Mouse (Mus musculus) midbrain, embryonic 12.5 days (tissue): Measurements from ENCODE around the gene Kank1. TPM values are rescaled to one million over a fixed set of nuclear protein-coding genes. Genes with fewer than 3 reads are reported as not detected.

Experiments used
- ATAC-seq: fragments of 200-750 bp; cut with Nextera tagmentation; 2 replicates; pipeline ENCODE4 v1.8.0; 2017; ENCODE audit warnings: low read depth, moderate TSS enrichment, moderate library complexity; ENCODE audit not compliant: low FRiP score
- H3K27ac ChIP-seq: fragments of 300-500 bp; sonication (generic); replicated peaks from 2 replicates; pipeline ENCODE4 v1.5.1; 2016; ENCODE audit warnings: mild to moderate bottlenecking
- H3K27me3 ChIP-seq: fragments of 300-500 bp; sonication (generic); 2 replicates; pipeline ENCODE4 v1.6.1; 2016; ENCODE audit warnings: mild to moderate bottlenecking
- H3K36me3 ChIP-seq: fragments of 300-500 bp; sonication (generic); 2 replicates; pipeline ENCODE4 v1.6.1; 2016
- H3K4me1 ChIP-seq: fragments of 300-500 bp; sonication (generic); 2 replicates; pipeline ENCODE4 v1.6.1; 2016
- H3K4me2 ChIP-seq: fragments of 300-500 bp; sonication (generic); replicated peaks from 2 replicates; pipeline ENCODE4 v1.6.1; 2016; ENCODE audit warnings: mild to moderate bottlenecking, moderate library complexity
- H3K4me3 ChIP-seq: fragments of 300-500 bp; sonication (generic); 2 replicates; pipeline ENCODE4 v1.5.1; 2016; ENCODE audit warnings: mild to moderate bottlenecking
- H3K9ac ChIP-seq: fragments of 300-500 bp; sonication (generic); replicated peaks from 2 replicates; pipeline ENCODE4 v1.6.1; 2016; ENCODE audit warnings: mild to moderate bottlenecking, moderate library complexity
- H3K9me3 ChIP-seq: fragments of 300-500 bp; sonication (generic); 2 replicates; pipeline ENCODE4 v1.6.1; 2016; ENCODE audit warnings: mild to moderate bottlenecking
- WGBS: fragments of 180-500 bp; shearing (Covaris S2); methylation state at CpG from one replicate; pipeline ENCODE4 v1.1.7; 2016; 5-methylcytosine and 5-hydroxymethylcytosine counted together
- polyA plus RNA-seq: library from polyadenylated mRNA; unstranded; fragments of >200 nt; fragmentation: Nextera tagmentation; extraction: Ambion mirVana; gene quantifications from 2 replicates; pipeline ENCODE4 v1.2.1, GENCODE M21; 2016

Kank1 gene
- polyA plus RNA-seq, 1 experiment from 2014 or later: 14.4 TPM

GRCm38 (mm10) chr19:25230058-25230974 lies 6.5 kb upstream of the Kank1 start:
- no peak overlapping the region for H3K27ac ChIP-seq
- no peak overlapping the region for H3K4me3 ChIP-seq
- H3K36me3 ChIP-seq: no peaks in the 10 kb centered on the region
- 84% methylated on average over 4 of the region's 4 CpGs for WGBS
- H3K27me3 ChIP-seq: peaks cover 4% of the 10 kb centered on the region
- no peak overlapping the region for H3K4me2 ChIP-seq
- H3K9me3 ChIP-seq: no peaks in the 10 kb centered on the region
- no peaks in the 10 kb centered on the region for H3K4me1 ChIP-seq
- ATAC-seq: no peak
- no peak overlapping the region for H3K9ac ChIP-seq

GRCm38 (mm10) chr19:25230975-25231334 lies 5.8 kb upstream of the Kank1 start:
- Histone ChIP-seq H3K4me3 (no peak overlapping the region), H3K36me3 (no peaks in the 10 kb centered on the region), H3K4me1 (no peaks in the 10 kb centered on the region), H3K4me2 (no peak overlapping the region), H3K27me3 (peaks cover 9% of the 10 kb centered on the region), H3K9me3 (no peaks in the 10 kb centered on the region), H3K9ac (no peak overlapping the region), H3K27ac (no peak overlapping the region)
- no peak for ATAC-seq
- WGBS: 56% methylated on average over 4 of the region's 4 CpGs

DNA sequence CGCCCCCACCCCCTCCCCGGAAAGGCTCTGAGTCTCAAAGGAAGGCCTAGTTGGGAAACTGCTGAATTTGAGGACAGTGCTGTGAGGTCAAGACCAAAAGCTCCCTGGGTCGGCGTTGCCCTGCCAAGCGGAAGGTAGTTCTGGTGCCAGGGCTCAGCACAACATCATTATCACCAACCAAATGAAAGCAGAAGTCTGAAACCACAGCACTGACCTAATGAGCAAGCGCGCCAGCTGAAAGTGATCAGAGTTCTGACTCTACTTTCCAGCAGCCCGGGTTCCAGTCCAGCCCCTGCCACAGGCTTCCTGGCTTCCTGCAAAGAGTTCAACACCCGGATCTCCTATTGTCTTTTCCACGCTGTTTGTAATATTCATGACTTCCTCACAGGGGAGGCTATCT lies 4.7 kb upstream of the Kank1 start:
- Histone ChIP-seq H3K4me2 (no peak overlapping the region), H3K9ac (no peak overlapping the region), H3K4me1 (no peaks in the 10 kb centered on the region), H3K27me3 (peaks cover 15% of the 10 kb centered on the region), H3K4me3 (no peak overlapping the region), H3K27ac (no peak overlapping the region), H3K36me3 (no peaks in the 10 kb centered on the region), H3K9me3 (no peaks in the 10 kb centered on the region)
- ATAC-seq: no peak
- 71% methylated on average over 10 of the region's 10 CpGs for WGBS

- H3K27ac ChIP-seq: no peak overlapping the region
- ATAC-seq: peak; percentile 5; the same call in 1 of the 2 replicates
- peak overlapping the region; percentile 72 for H3K4me3 ChIP-seq
- WGBS: under 1% methylated on average over 35 of the region's 35 CpGs
- peak overlapping the region; percentile 67 for H3K9ac ChIP-seq
- peaks cover 21% of the 10 kb centered on the region for H3K27me3 ChIP-seq
- H3K4me1 ChIP-seq: peaks cover 11% of the 10 kb centered on the region; the same call in 1 of the 2 replicates
- H3K4me2 ChIP-seq: peak overlapping the region; percentile 99
- no peaks in the 10 kb centered on the region for H3K36me3 ChIP-seq
- no peaks in the 10 kb centered on the region for H3K9me3 ChIP-seq
Observed at GRCm38 (mm10) chr19:25237492-25238040, 791 bp downstream of the Kank1 start.

GRCm38 (mm10) chr19:25238121-25238520 lies 1.3 kb downstream of the Kank1 start:
- peaks cover 11% of the 10 kb centered on the region; the same call in 1 of the 2 replicates for H3K4me1 ChIP-seq
- peak overlapping the region; percentile 72 for H3K4me3 ChIP-seq
- H3K36me3 ChIP-seq: no peaks in the 10 kb centered on the region
- WGBS: 3% methylated on average over 13 of the region's 13 CpGs
- H3K4me2 ChIP-seq: peak overlapping the region; percentile 99
- ATAC-seq: no peak
- peaks cover 21% of the 10 kb centered on the region for H3K27me3 ChIP-seq
- no peak overlapping the region for H3K9ac ChIP-seq
- H3K27ac ChIP-seq: no peak overlapping the region
- no peaks in the 10 kb centered on the region for H3K9me3 ChIP-seq

- Histone ChIP-seq H3K4me1 (0 out of 2 replicates have a peak, but pooled peaks cover 2% of the 10 kb centered on the region), H3K36me3 (no peaks in the 10 kb centered on the region), H3K27me3 (no peaks in the 10 kb centered on the region), H3K9ac (no peak overlapping the region), H3K9me3 (no peaks in the 10 kb centered on the region), H3K27ac (no peak overlapping the region), H3K4me2 (no peak overlapping the region), H3K4me3 (no peak overlapping the region)
- WGBS: 79% methylated on average over 4 of the region's 4 CpGs
- no peak for ATAC-seq
Observed at GRCm38 (mm10) chr19:25243566-25243965, 6.8 kb downstream of the Kank1 start.

DNA sequence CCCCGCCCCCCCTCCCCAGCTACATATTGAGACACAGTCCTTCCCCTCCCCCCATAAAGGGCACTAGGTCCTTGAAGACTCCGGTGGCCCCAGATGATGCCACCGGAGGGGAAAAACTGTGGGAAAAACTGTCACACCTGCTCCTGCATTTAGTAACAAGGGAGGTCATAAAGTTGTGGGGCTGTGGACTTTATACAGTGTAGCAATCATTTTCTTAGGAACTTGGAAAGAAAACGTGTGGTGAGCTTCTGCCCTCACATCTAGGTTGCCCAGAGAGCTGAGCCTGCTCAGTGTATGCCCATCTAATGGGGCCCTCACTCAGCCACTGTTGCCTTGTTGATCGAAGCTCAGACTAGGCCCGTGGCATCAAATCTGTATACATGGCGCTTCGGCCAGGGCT lies 9.3 kb downstream of the Kank1 start:
- Histone ChIP-seq H3K9me3 (no peaks in the 10 kb centered on the region), H3K4me2 (no peak overlapping the region), H3K27me3 (no peaks in the 10 kb centered on the region), H3K36me3 (no peaks in the 10 kb centered on the region), H3K4me3 (no peak overlapping the region), H3K4me1 (0 out of 2 replicates have a peak, but pooled peaks cover 5% of the 10 kb centered on the region), H3K27ac (no peak overlapping the region), H3K9ac (no peak overlapping the region)
- no peak for ATAC-seq
- WGBS: 97% methylated on average over 8 of the region's 8 CpGs

GRCm38 (mm10) chr19:25247858-25248552 lies 11.2 kb downstream of the Kank1 start:
- Histone ChIP-seq H3K36me3 (no peaks in the 10 kb centered on the region), H3K9me3 (no peaks in the 10 kb centered on the region), H3K4me3 (no peak overlapping the region), H3K4me2 (no peak overlapping the region), H3K9ac (no peak overlapping the region), H3K27ac (no peak overlapping the region), H3K27me3 (no peaks in the 10 kb centered on the region), H3K4me1 (0 out of 2 replicates have a peak, but pooled peaks cover 3% of the 10 kb centered on the region)
- no peak for ATAC-seq
- WGBS: 92% methylated on average over 14 of the region's 14 CpGs

GRCm38 (mm10) chr19:25249230-25249629 lies 12.5 kb downstream of the Kank1 start:
- no peaks in the 10 kb centered on the region for H3K9me3 ChIP-seq
- no peak overlapping the region for H3K4me2 ChIP-seq
- ATAC-seq: no peak
- H3K27me3 ChIP-seq: no peaks in the 10 kb centered on the region
- H3K4me1 ChIP-seq: 0 out of 2 replicates have a peak, but pooled peaks cover 3% of the 10 kb centered on the region
- H3K27ac ChIP-seq: no peak overlapping the region
- no peak overlapping the region for H3K9ac ChIP-seq
- H3K36me3 ChIP-seq: no peaks in the 10 kb centered on the region
- 50% methylated on average over 13 of the region's 13 CpGs for WGBS
- no peak overlapping the region for H3K4me3 ChIP-seq

- H3K27me3 ChIP-seq: no peaks in the 10 kb centered on the region
- H3K4me1 ChIP-seq: 0 out of 2 replicates have a peak, but pooled peaks cover 3% of the 10 kb centered on the region
- WGBS: 83% methylated on average over 3 of the region's 3 CpGs
- no peaks in the 10 kb centered on the region for H3K36me3 ChIP-seq
- H3K4me2 ChIP-seq: no peak overlapping the region
- H3K27ac ChIP-seq: no peak overlapping the region
- no peaks in the 10 kb centered on the region for H3K9me3 ChIP-seq
- H3K4me3 ChIP-seq: no peak overlapping the region
- H3K9ac ChIP-seq: no peak overlapping the region
- ATAC-seq: no peak
Observed at GRCm38 (mm10) chr19:25251610-25252140, 14.9 kb downstream of the Kank1 start.

DNA sequence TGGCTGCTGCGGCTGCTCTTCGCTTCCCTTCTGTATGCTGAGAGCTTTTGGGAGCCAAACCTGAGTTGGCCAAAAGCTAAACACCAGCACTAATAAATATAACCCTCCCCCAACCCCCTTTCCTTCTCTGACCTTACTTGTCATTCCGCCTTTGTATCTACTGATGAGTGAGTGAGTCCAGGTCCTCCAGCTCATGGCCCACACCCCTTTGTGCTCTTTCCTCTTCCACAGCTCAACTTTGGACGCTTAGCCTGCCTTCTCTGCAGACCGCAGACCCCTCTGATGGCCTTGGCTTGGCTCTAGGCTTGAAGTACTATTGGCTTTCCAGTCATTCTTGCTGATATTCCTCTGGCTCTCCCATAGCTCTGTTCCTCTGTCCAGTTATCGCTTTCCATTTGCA lies 16.4 kb downstream of the Kank1 start:
- Histone ChIP-seq H3K9ac (no peak overlapping the region), H3K9me3 (no peaks in the 10 kb centered on the region), H3K27me3 (no peaks in the 10 kb centered on the region), H3K27ac (no peak overlapping the region), H3K4me2 (no peak overlapping the region), H3K4me3 (no peak overlapping the region), H3K36me3 (no peaks in the 10 kb centered on the region), H3K4me1 (0 out of 2 replicates have a peak, but pooled peaks cover 3% of the 10 kb centered on the region)
- no peak for ATAC-seq
- WGBS: 94% methylated on average over 6 of the region's 6 CpGs
